Mouse (Mus musculus) CD4-positive helper T cell, adult 2 months (primary cell): ENCODE results near the gene Sufu.
A peak's percentile ranks its signal among the peaks of the same experiment; 100 is the strongest.

ENCODE experiments used
- DNase-seq: peaks from one replicate; pipeline ENCODE4 v3.0.0-alpha.2; 2012; ENCODE audit warnings: low read depth, missing footprints, low spot score

The Sufu gene

DNA sequence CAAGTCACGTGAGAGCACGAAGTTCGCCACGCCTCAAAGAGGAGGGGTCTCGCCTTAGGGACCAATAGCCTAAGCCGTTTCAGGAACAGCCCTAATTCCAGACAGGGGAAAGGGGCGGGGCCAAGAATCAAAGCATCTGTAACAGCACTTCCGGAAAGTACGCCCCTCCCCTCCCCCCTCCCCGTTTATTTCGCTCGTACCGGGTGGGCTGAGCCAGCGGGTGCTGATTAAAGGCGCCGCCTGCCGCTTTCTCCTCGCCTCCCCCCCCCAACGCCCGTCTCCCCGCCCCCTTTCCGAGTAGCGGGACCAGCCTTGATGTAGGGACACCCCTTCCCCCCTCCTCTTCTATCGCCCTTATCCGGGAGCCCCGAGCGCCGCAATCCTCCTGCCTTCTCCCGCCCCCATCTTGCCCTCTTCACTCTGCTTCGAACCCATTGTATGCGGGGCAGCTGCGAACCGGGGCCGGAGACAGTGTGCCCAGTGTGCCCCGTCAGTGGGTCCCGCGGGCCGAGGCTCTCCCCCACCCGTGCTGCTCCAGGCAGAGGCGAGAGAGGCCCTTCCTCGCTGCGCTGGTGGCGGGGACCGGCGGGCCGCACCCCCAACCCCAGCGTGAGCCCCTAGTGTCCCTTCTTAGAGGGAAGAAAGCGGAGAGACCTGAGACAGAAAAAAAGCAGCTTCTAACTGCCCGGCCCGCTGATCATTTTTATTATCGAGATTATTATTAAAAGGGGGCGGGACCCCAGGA, 103.3 kb downstream of the Sufu start:
- DNase-seq = peak; percentile 99

DNA sequence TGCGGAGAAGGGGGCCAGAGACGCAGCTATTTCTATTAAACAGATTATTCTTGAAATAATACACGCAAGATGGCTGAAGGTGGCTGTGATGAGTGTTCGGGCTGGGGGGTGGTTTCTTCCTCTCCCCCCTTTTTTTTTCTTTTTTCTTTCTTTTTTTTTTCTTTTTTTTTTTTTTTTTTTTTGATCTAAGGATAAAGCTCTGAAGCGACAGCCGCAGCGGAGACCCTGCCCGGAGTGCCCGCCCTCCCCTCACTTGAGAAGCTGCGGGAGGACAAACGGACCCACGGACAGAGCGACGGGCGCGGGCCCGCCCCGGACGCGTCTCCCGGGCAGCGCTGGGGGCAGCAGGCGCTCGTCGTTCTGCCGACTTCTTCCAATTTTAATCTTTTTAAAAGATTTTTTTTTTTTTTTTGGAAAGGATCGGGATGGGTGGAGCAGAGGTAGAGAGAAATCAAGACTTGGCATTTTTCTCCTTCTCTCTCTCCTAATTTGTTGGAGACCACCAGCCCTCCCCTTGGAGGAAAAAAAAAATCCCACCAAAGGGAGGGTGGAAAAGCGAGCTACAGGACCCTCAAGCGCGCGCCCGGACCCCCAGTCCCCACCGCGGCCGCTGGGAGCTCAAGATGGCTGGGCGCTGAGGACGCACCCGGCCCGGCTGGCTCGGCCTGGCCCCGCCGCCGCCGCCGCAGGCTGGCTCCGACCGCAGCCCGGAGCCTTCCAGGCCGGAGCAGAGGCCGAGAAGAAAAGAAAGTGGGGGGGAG, 104.1 kb downstream of the Sufu start:
- DNase-seq = no peak

DNA sequence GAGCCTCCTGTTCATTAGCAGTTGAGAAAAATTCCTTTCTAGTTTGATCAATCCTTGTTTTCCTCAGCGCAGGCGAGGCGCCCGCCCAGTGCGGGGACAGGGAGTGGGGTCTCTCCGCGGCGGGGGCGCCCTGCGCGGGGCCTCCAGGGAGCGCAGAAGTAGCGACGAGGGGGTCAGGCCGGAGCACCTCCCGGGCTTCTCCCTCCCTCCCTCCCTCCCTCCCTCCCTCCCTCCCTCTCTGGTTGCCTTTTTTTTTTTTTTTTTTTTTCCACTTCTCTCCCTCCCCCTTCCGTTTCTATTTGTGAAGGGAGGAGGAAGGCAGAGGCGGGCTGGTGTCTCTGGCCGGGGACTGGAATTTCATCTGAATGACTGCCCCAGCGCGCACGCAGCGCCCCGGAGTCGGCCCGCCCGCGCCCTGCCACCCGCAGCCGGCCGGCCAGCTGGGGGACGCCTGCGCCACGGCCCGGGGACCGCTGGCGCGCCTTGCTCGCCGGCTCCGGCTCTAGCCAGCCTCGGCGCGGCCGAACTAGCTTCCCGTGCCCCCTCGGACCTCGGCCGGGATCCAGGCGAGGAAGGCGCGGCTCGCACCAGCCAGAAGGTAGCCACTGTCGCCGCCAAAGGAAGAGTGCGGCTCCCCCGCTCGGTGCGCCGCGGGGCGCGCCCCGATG, 104.8 kb downstream of the Sufu start, which contains the start of gene Trim8:
Gene Trim8 (plus strand): TSS at position 302 of the 668 bp plus-strand sequence.
- DNase-seq = peak; percentile 87

DNA sequence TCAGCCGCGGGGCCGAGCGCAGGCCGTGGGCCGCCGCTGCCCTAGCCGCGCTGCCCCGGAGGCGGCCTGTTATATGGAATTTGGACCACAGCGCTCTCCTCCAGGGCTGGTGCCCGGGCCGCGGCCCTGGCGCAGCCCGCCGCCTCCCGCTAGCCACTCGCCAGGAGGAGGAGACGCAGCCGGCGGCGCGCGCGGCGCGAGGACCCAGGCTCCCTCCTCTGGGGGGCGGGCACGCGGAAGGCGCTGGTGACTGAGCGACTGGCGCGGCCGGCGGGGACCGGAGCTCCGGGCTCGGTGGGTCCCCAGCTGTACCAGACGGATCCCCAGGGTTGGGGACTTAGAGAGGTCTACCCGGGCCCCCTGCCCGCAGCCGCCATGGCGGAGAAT, 105.4 kb downstream of the Sufu start:
- peak; percentile 80 for DNase-seq

DNA sequence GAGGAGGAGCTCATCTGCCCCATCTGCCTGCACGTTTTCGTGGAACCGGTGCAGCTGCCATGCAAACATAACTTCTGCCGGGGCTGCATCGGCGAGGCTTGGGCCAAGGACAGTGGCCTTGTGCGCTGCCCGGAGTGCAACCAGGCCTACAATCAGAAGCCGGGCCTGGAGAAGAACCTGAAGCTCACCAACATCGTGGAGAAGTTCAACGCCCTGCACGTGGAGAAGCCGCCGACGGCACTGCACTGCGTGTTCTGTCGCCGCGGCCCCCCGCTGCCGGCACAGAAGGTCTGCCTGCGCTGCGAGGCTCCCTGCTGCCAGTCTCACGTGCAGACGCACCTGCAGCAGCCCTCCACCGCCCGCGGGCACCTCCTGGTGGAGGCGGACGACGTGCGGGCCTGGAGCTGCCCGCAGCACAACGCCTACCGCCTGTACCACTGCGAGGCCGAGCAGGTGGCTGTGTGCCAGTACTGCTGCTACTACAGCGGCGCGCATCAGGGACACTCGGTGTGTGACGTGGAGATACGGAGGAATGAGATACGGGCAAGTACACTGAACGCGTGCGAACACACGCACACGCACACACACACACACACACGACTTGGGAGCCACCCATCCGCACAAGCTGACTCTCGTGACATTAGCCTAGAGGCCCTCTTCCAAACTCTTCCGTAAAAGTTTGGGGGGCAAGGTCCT, 105.9 kb downstream of the Sufu start:
- DNase-seq = peak; percentile 90

DNA sequence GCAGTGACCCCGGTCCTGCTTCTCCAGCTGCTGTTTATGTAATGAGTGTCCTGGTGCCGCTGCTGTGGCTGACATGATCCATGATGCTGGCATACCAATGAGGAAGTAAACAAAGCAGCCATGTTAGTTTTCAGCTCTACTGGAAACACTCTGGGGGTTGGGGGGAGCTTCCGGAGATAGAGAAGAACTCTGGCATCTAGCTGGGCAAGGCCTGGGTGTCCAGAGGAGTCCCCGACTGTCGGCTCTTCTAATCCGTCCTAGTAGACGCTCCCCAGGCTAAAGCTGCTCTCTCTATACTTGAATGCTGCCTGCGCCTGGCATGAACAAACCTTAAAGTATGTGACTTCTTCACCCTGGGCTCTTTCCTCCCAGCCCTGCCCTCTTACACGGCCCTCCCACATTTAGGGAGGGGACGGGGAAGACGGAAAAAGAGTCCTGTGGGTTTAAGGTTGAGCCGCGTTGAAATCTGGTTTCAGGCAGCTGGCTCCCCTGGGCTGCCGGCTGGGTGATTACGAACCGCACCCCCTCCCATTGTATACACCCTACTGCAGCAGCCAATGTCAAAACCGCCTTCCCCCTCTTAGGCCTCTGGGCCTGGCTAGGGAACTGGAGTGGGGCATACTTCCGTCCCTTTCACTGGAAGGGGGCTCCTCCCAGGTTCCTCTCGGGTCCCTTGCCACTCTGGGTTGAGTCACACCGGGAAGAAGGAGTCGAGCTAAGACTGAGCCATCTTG, 106.8 kb downstream of the Sufu start:
- DNase-seq = peak; percentile 92

DNA sequence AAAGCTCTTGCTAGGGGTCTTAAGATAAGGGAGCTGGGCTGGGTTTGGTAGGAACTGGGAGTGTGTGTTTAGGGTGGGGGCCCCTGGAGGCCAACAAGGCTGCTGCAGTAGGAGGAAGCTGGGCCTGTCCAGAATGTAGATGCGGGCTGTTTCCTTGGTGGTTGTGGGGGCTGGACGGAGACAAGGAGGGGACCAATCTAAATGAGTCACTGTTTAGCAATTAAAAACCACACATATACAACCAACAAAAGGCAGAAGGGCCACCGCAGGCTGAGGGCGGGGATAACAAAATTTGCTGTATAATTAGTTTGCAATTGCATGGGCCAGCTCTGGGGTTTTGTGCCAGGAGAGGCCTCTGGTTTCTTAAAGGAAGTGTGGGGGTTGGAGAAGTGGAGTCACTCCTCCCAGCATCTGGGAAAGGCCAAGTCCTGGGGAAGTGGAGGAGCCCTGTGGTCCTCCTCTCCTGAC, 107.4 kb downstream of the Sufu start:
- peak; percentile 69 for DNase-seq

DNA sequence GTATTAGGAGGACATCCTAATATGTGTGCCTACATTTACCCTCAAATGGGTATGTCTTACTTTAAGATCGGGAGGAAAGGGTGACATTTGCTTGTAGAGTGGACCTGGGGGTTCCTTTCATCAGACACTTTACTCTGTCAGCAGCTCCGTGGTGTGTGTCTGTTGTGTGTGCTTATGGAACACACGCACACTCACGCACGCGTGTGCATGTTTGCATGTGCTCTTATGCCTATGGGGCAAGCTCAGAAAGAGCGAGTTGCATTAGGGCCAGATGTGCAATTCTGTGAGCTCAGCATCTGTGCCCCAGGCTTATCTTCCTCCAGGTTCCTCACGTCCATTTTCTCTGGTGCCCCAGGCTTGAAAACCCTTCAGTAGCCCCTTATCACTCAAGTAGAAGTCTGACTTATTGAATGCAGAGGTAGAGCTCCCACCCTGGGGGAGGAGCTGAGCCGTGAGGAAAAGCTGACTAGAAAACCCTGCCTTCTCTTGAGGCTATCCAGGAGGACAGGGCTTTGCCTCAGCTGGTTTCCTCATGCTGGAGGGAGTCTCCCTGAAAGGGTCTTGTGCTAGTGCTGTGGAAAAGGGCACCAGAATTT, 108.2 kb downstream of the Sufu start:
- no peak for DNase-seq

DNA sequence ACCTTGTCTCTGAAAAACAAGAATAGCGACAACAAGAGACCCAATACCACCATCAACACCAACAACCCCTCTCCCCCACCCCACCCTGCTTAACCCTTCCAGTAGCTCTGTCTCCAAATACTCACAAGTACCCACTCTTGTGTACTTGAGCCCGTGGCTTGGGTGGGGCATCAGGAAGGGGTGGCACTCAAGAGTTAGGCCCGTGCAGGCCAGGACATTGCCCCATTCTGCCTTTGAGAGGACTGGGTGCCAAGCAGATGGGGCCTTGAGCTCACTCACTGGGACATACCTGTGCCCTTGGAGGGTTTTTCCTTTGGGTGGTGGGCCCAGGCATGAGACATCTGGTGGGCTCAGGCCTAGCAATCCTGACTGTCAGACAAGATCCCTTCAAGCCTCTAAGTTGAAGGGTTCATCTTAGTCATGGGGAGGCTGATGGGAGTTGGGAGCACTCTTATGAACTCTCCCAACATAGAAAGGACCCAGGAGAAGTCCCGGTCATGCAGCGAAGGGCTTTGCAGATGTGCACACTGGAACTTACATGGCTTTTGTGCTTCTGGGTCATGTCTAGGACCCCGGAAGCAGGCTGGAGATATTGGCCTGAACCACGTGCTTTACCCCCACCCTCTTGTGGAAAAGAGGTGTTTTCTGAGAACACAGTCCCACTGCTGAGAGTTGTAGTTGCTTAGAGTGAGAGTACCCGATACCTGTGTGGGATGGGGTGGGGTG, 109.1 kb downstream of the Sufu start:
- no peak for DNase-seq

DNA sequence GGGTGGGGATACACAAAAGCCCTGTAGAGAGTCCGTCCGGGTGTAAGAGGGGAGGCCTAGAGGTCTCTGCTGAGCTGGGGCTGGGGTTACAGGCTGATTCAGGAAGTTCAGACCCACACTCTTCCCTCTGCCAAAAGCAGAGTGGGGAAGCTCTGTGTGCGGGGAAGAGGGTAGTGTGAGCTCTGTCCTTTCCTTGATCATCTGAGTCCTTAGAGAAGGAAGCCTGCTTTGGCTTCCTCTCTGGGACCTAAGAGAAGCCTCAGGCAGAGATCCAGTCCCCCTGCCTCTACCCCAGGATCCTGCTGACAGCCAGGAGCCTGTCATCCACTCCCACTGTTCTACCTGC, 109.6 kb downstream of the Sufu start:
- DNase-seq = no peak

DNA sequence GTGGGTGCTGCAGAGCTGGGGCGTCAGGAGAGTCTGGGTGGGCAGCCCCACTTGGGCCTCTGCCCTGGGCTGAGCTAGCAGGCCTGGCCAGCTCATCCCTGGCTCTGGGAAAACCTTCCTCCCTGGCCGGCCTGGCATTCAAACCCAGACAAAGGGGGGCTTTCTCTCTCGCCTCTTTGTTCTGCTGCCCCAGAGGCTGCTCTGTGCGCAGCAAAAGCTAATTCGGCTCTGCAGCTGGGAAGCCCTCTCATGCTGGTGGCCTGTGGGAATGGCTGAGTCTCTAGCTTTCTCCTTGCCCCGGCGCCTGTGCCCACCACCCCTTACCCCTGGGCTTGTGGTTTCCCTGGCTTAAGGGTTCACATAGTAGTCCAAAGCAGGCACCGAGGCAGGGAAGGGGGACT, 110.5 kb downstream of the Sufu start:
- DNase-seq = no peak

DNA sequence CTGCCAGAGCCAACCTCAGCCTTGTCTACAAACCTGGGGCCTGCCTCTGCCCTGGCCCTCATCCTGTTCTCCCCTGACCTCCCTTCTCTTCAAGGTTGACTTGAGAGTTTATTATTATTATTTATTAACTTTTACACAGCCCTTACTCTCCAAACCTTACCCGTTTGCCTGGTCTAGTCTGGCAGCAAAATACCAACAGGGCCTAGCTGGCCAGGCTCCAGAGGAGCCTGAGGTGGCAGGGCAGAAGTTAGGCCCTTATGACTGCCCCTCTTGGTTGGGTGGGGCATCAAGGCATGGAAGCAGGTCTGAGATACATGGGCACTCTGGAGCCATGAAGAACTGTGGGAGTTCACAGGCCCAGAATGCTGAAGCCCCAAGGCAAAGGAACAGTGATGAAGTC, 111.1 kb downstream of the Sufu start:
- no peak for DNase-seq

DNA sequence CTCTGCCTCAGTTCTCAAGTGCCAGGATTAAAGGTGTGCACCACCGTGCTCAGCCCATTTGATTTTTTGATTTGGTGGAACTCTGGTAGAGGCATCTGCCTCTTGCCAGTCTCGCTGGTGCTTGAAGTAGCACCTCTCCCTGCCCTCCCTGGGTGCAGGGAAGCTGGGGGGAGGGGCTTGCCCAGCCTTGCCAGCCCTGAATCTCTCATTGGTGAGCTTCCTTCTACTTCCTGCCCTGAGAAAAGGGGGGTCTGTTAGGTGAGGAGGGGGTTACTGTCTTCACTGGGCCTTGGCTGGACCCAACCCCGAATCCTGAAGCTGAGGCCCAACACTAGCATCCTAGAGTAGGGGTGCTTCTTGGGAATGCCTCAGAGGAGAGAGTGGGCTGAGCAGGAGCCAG, 112.0 kb downstream of the Sufu start:
- no peak for DNase-seq

DNA sequence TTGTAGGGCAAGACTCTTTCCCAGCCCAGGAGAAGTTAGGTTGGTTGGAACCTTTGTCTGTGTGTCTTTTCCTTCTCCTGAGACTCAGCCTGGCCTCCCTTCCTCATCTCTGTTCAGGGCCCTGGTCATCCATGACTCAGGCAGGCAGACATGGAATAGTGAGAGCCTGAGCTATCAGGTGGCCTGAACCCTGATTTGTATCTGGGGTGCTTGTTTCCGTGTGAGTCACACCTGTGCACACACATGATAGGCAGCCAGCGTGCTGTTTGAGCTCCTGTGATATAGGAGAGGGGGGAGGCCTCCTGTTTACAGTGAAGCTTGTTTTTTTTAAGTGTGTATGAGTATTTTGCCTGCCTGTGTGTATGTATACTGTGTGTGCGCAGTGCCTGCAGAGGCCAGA, 112.5 kb downstream of the Sufu start:
- DNase-seq = peak; percentile 52

DNA sequence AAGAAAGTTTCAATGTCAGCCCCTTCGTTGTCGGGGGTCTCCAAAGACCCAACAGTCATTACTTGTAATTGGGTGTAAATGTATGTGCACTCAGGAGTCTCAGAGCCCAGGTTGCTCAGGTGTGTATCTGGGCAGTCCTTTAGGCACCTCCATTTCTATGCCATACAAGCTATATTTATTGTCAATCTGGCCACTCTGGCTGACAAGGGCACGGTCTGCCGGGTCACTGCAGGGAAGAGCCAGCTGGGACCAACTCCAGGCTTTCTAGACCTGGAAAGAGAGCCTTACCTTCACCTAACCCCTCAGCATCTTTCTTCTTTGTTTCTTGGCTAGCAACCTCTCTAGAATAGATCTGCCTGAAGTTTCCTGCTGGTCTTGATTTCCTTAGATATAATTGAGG, 113.0 kb downstream of the Sufu start:
- DNase-seq = no peak

DNA sequence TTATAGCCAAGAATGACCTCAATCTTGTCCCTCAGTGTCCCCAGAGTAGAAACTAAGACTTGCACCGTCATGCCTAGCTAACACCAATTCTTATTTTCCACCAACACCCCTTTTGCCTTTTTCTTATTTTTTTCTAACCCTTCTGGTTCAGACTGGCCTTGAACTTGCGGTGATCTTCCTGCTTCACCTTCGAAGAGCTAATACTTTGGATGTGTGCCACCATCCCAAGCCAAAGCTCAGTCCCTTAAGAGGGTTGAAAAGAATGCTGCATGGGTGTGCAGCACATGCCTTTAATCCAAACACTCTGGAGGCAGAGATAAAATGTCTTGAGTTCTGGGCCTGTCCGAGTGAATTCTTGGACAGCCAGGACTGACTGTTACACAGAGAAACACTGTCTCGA, 113.7 kb downstream of the Sufu start:
- DNase-seq = no peak

DNA sequence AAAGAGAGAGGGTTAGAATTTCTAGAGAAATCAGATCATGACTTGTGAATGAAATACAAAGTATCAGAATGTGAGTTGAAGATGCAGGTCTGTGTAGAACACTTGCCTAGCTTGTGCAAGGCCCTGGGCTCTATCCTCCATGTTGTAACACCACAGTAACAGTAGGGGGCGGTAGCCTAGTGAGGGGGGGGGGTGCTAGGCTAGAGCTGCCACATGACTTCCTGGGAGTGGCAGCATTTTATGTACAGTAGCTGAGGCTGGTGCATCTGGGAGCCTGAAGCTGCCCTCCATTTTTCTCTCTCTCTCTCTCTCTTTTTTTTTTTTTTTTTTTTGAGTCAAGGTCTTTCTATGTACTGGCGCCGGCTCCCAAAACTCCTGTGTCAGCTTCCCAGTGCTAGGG, 114.1 kb downstream of the Sufu start:
- DNase-seq = peak; percentile 86

DNA sequence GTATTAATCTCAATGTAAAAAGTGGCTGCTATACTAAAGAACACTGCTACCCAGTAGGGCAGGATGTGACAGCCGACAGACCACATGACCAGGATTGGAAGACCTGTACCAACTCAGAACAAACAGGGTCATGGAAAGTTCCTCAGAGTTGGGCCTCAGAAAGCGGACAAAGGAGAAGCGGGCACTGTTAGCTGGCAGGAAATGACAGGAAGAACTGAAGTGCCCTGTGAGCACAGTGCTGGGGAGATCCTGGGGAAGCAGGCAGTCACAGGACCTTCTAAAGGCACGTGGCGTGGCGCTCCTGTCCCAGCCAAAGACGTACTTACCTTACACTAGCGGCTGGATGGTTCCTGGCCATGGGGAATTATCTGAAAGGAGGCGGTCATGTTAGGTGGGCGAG, 114.6 kb downstream of the Sufu start:
- DNase-seq = peak; percentile 86

DNA sequence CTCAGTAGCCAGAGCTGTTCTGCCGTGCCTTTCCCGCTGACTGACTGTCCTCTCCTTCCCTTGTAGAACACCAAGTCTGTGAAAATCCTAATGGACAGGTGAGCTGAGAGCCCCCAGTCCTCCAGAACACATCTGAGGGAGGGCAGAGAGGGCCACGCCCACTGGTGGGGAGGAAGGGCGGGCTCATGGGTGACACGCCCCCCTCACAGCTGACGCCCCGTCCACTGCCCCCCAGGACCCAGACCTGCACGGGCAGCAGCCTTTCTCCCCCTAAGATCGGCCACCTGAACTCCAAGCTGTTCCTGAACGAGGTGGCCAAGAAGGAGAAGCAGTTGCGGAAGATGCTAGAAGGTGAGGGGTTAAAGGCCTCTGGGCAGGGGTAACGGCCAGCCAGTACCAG, 117.7 kb downstream of the Sufu start:
- no peak for DNase-seq

DNA sequence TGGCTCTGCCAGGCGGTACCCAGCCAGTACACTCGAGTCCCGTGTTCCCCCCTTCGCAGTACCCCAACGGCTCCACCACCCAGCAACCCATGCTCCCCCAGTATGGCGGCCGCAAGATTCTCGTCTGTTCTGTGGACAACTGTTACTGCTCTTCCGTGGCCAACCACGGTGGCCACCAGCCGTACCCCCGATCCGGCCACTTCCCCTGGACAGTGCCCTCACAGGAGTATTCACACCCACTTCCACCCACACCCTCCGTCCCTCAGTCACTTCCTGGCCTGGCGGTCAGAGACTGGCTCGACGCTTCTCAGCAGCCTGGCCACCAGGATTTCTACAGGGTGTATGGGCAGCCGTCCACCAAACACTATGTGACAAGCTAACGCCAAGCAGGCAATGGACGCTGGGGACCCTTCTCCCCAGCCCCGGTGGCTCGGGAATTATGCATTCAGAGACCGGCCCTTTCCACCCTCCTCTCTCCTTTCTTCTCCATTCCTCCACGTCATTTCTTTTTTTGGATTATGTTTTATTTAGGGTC, 118.7 kb downstream of the Sufu start:
- DNase-seq = no peak
